Mouse (Mus musculus): Measurements from ENCODE around the gene Ociad2. TPM values are rescaled to one million over a fixed set of nuclear protein-coding genes. Genes with fewer than 3 reads are reported as not detected.

The Ociad2 gene
- total and polyA plus RNA-seq, 3 experiments, result 1.6 to 10.5 (median 9.0) TPM

DNA sequence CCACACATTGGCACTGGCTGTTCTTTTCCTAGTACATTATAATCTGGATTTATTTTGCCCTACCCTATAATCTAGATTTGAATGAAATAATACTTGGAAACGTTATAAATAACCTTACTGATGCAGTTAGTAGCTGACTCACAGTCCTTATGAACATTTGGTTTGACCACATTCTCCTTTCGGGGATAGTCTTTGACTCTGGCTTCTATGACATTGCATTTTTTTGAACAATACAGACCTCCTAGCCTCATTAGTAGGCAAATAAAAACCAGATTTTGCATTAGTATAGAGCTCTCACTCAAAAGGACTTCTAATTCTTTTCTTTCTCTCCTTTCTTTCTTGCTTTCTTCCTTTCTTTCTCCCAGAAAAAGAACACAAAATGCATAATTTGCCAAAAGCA, 50.9 kb downstream of the Ociad2 start:
- H3K27me3 ChIP-seq (ENCODE audit: control insufficient read depth, insufficient read depth, low read length), result no peaks in the 10 kb centered on the region
- no peak for DNase-seq
- TF ChIP-seq EP300 (IDR thresholded peaks at IDR 0.05; ENCODE audit: insufficient read depth, low read depth, low read length), result no peak
- no peak for TF ChIP-seq CTCF (IDR thresholded peaks at IDR 0.05)
- TF ChIP-seq POLR2A (IDR thresholded peaks at IDR 0.05; ENCODE audit: insufficient read depth, low read depth, low read length), result no peak
- no peak overlapping the region for H3K27ac ChIP-seq
- intact Hi-C loops (cut with DNase I), result loop anchor here (10.0 kb wide), 1 partner anchor 205 kb away; no protein-coding TSS in a partner anchor
- peaks cover 8% of the 10 kb centered on the region for H3K36me3 ChIP-seq (ENCODE audit: control insufficient read depth, insufficient read depth, low read length)
- peaks cover 1% of the 10 kb centered on the region for H3K4me1 ChIP-seq (ENCODE audit: control insufficient read depth, insufficient read depth, low read length)
- no peak overlapping the region for H3K4me3 ChIP-seq
- no peak overlapping the region for H3K9ac ChIP-seq (ENCODE audit: low read depth, low read length)
- 56% methylated on average over 2 of the region's 2 CpGs for WGBS
- no peaks in the 10 kb centered on the region; the same call in 1 of the 2 replicates for H3K79me2 ChIP-seq (replicated peaks; ENCODE audit: control insufficient read depth, insufficient read depth, low read length)

- TF ChIP-seq POLR2A (IDR thresholded peaks at IDR 0.05; ENCODE audit: insufficient read depth, low read depth, low read length) (no peak), CTCF (IDR thresholded peaks at IDR 0.05) (no peak)
- Histone ChIP-seq H3K4me3 (no peak overlapping the region), H3K27ac (no peak overlapping the region), H3K36me3 (ENCODE audit: control insufficient read depth, insufficient read depth, low read length) (no peaks in the 10 kb centered on the region), H3K4me1 (ENCODE audit: control insufficient read depth, insufficient read depth, low read length) (no peaks in the 10 kb centered on the region), H3K79me2 (replicated peaks; ENCODE audit: control insufficient read depth, insufficient read depth, low read length) (no peaks in the 10 kb centered on the region), H3K9ac (ENCODE audit: low read depth, low read length) (no peak overlapping the region), H3K27me3 (ENCODE audit: control insufficient read depth, insufficient read depth, low read length) (no peaks in the 10 kb centered on the region)
- intact Hi-C loops (cut with DNase I), result no loop called here
- 66% methylated on average over 5 of the region's 5 CpGs for WGBS
- DNase-seq, result no peak
Observed at GRCm38 (mm10) chr5:73286603-73287002, 54.2 kb downstream of the Ociad2 start.

GRCm38 (mm10) chr5:73285470-73285978, 55.3 kb downstream of the Ociad2 start:
- no peak for DNase-seq
- TF ChIP-seq EP300 (IDR thresholded peaks at IDR 0.05; ENCODE audit: insufficient read depth, low read depth, low read length), result no peak
- no peak for TF ChIP-seq POLR2A (IDR thresholded peaks at IDR 0.05; ENCODE audit: insufficient read depth, low read depth, low read length)
- TF ChIP-seq CTCF (IDR thresholded peaks at IDR 0.05), result no peak
- WGBS, result 79% methylated on average over 3 of the region's 3 CpGs
- intact Hi-C loops (cut with DNase I), result no loop called here
- H3K79me2 ChIP-seq (replicated peaks; ENCODE audit: control insufficient read depth, insufficient read depth, low read length), result no peaks in the 10 kb centered on the region
- H3K4me3 ChIP-seq, result no peak overlapping the region
- H3K27me3 ChIP-seq (ENCODE audit: control insufficient read depth, insufficient read depth, low read length), result no peaks in the 10 kb centered on the region
- H3K9ac ChIP-seq (ENCODE audit: low read depth, low read length), result no peak overlapping the region
- H3K27ac ChIP-seq, result no peak overlapping the region
- H3K4me1 ChIP-seq (ENCODE audit: control insufficient read depth, insufficient read depth, low read length), result peaks cover under 1% of the 10 kb centered on the region; the same call in 1 of the 2 replicates
- H3K36me3 ChIP-seq (ENCODE audit: control insufficient read depth, insufficient read depth, low read length), result no peaks in the 10 kb centered on the region

DNA sequence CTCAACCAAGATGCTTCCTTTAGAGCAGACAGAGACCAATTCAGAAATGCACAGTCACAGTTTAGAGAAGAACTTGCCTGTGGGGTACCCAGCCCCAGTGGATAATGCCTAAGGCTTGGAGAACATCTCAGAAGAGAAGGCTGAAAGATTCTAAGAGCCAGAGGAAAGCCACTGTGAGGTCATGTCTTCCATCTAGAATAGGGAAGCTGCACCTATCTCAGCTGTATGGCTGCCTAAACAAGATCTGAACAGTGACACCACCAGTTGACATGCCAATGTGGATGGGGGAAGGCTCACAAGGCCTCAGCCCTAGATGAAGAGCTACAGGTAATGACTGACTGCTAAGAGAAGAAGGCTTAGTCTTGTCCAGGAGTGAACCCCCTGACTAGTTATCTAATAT, 56.8 kb downstream of the Ociad2 start:
- no peaks in the 10 kb centered on the region for H3K79me2 ChIP-seq (replicated peaks; ENCODE audit: control insufficient read depth, insufficient read depth, low read length)
- no peaks in the 10 kb centered on the region for H3K27me3 ChIP-seq (ENCODE audit: control insufficient read depth, insufficient read depth, low read length)
- H3K4me3 ChIP-seq, result no peak overlapping the region
- intact Hi-C loops (cut with DNase I), result no loop called here
- H3K9ac ChIP-seq (ENCODE audit: low read depth, low read length), result no peak overlapping the region
- no peak for DNase-seq
- no peak for TF ChIP-seq CTCF (IDR thresholded peaks at IDR 0.05)
- no peak for TF ChIP-seq EP300 (IDR thresholded peaks at IDR 0.05; ENCODE audit: insufficient read depth, low read depth, low read length)
- no peak for TF ChIP-seq POLR2A (IDR thresholded peaks at IDR 0.05; ENCODE audit: insufficient read depth, low read depth, low read length)
- H3K36me3 ChIP-seq (ENCODE audit: control insufficient read depth, insufficient read depth, low read length), result peaks cover 2% of the 10 kb centered on the region
- H3K27ac ChIP-seq, result no peak overlapping the region
- peaks cover 8% of the 10 kb centered on the region for H3K4me1 ChIP-seq (ENCODE audit: control insufficient read depth, insufficient read depth, low read length)

DNA sequence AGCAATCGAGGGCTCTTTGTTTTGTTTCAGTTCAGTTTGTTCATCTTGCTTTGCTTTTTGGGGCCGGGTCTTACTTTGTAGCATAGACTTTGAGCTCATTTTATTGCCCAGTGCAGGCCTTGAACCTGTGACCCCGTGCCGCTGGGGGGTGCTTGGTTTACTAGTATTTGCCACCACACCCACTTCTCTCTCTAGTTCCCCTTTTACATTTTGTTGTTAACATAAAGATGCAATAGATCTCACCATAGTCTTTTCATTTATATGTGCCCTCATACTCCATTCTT, 60.3 kb downstream of the Ociad2 start:
- Histone ChIP-seq H3K36me3 (ENCODE audit: control insufficient read depth, insufficient read depth, low read length) (peaks cover 2% of the 10 kb centered on the region), H3K27me3 (ENCODE audit: control insufficient read depth, insufficient read depth, low read length) (no peaks in the 10 kb centered on the region), H3K79me2 (replicated peaks; ENCODE audit: control insufficient read depth, insufficient read depth, low read length) (no peaks in the 10 kb centered on the region), H3K4me3 (no peak overlapping the region), H3K4me1 (ENCODE audit: control insufficient read depth, insufficient read depth, low read length) (peaks cover 8% of the 10 kb centered on the region), H3K9ac (ENCODE audit: low read depth, low read length) (no peak overlapping the region), H3K27ac (peak overlapping the region; percentile 40; the same call in 1 of the 2 replicates)
- intact Hi-C loops (cut with DNase I), result no loop called here
- DNase-seq, result no peak
- WGBS, result 47% methylated on average over 4 of the region's 4 CpGs
- TF ChIP-seq EP300 (IDR thresholded peaks at IDR 0.05; ENCODE audit: insufficient read depth, low read depth, low read length) (no peak), POLR2A (IDR thresholded peaks at IDR 0.05; ENCODE audit: insufficient read depth, low read depth, low read length) (no peak), CTCF (IDR thresholded peaks at IDR 0.05) (no peak)

- H3K79me2 ChIP-seq (replicated peaks; ENCODE audit: control insufficient read depth, insufficient read depth, low read length), result no peaks in the 10 kb centered on the region
- 33% methylated on average over 4 of the region's 4 CpGs for WGBS
Observed at GRCm38 (mm10) chr5:73279732-73280566, 60.9 kb downstream of the Ociad2 start.

More at GRCm38 (mm10) chr5:73279732-73280566, 60.9 kb downstream of the Ociad2 start:
- Histone ChIP-seq H3K36me3 (ENCODE audit: control insufficient read depth, insufficient read depth, low read length) (peaks cover 2% of the 10 kb centered on the region), H3K27me3 (ENCODE audit: control insufficient read depth, insufficient read depth, low read length) (no peaks in the 10 kb centered on the region), H3K27ac (peak overlapping the region; percentile 56), H3K4me3 (no peak overlapping the region), H3K4me1 (ENCODE audit: control insufficient read depth, insufficient read depth, low read length) (peaks cover 8% of the 10 kb centered on the region), H3K9ac (ENCODE audit: low read depth, low read length) (no peak overlapping the region)
- peak in 1 of 2 experiments; percentile 17 for DNase-seq
- TF ChIP-seq EP300 (IDR thresholded peaks at IDR 0.05; ENCODE audit: insufficient read depth, low read depth, low read length) (no peak), CTCF (IDR thresholded peaks at IDR 0.05) (no peak), POLR2A (IDR thresholded peaks at IDR 0.05; ENCODE audit: insufficient read depth, low read depth, low read length) (no peak)
- intact Hi-C loops (cut with DNase I), result no loop called here

Data from heart, adult 2 months (tissue).